Mouse (Mus musculus): Measurements from ENCODE around the gene Galnt16. TPM values are rescaled to one million over a fixed set of nuclear protein-coding genes. Genes with fewer than 3 reads are reported as not detected.

Galnt16 gene
- total and polyA plus RNA-seq, 2 experiments from 2014 or later, result 28.2 to 65.1 TPM

GRCm38 (mm10) chr12:80530052-80530451 lies 12.0 kb downstream of the Galnt16 start:
- H3K4me2 ChIP-seq (ENCODE audit: low read depth), result no peak overlapping the region

DNA sequence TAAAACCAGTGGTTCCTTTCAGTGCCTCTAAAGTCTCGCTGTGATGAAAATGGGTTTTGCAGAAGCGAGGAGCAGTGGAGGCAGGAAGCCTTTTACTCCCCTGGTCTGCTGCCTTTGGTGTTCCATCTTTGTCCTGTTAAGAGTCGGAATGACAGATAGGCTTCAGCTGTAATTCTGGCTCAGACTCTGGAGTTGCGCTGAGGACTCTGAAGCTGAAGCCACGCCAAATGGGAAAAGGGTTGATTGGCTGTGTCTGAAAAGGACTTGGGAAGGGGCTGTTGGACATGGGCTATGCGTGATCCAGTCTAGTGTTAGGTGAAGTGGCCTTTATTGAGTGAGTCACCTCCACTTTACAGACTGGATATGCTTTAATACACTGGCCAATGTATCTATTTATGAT lies 12.6 kb downstream of the Galnt16 start:
- H3K27ac ChIP-seq (ENCODE audit: low read depth, low read length), result no peak overlapping the region
- 62% methylated on average over 6 of the region's 6 CpGs for WGBS
- H3K4me1 ChIP-seq (ENCODE audit: insufficient read depth), result no peaks in the 10 kb centered on the region
- TF ChIP-seq CTCF (IDR thresholded peaks at IDR 0.05; ENCODE audit: low read depth), result no peak
- no peaks in the 10 kb centered on the region for H3K36me3 ChIP-seq (ENCODE audit: insufficient read depth)
- no peak overlapping the region for H3K4me2 ChIP-seq (ENCODE audit: low read depth)
- no peak overlapping the region for H3K4me3 ChIP-seq (ENCODE audit: low read depth, low read length)
- H3K9me3 ChIP-seq (ENCODE audit: low read length), result no peaks in the 10 kb centered on the region
- H3K27me3 ChIP-seq (ENCODE audit: insufficient read depth, low read length), result no peaks in the 10 kb centered on the region
- no peak for ATAC-seq
- H3K9ac ChIP-seq, result no peak overlapping the region
- no peak for DNase-seq

More at GRCm38 (mm10) chr12:80530052-80530451, 12.0 kb downstream of the Galnt16 start:
- Histone ChIP-seq H3K4me3 (ENCODE audit: low read depth, low read length) (no peak overlapping the region), H3K9me3 (ENCODE audit: low read length) (no peaks in the 10 kb centered on the region), H3K9ac (no peak overlapping the region), H3K27ac (ENCODE audit: low read depth, low read length) (no peak overlapping the region), H3K27me3 (ENCODE audit: insufficient read depth, low read length) (no peaks in the 10 kb centered on the region), H3K36me3 (ENCODE audit: insufficient read depth) (no peaks in the 10 kb centered on the region), H3K4me1 (ENCODE audit: insufficient read depth) (no peaks in the 10 kb centered on the region)
- DNase-seq, result no peak
- 61% methylated on average over 2 of the region's 2 CpGs for WGBS
- ATAC-seq, result no peak
- TF ChIP-seq CTCF (IDR thresholded peaks at IDR 0.05; ENCODE audit: low read depth), result no peak

DNA sequence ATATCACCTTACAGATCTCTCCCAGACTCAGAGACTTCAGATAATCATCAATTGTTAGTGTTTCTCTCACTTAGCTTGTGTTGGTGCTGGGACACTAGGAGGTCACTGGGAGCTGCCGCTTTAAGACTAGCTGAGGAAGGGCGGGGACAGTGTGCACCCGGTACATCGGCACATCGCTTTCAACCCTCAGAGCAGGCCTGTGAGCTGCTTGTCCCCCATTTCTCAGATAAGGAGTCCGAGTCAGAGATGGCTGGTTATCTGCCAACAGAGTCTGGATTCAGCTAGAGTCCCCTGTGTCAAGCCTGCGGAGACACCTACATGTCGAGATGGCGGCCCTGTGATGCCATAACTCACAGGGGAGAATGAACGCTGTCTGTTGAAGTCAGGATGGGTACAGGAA lies 13.5 kb downstream of the Galnt16 start:
- 84% methylated on average over 10 of the region's 10 CpGs for WGBS
- Histone ChIP-seq H3K36me3 (ENCODE audit: insufficient read depth) (no peaks in the 10 kb centered on the region), H3K27ac (ENCODE audit: low read depth, low read length) (no peak overlapping the region), H3K4me1 (ENCODE audit: insufficient read depth) (no peaks in the 10 kb centered on the region), H3K27me3 (ENCODE audit: insufficient read depth, low read length) (no peaks in the 10 kb centered on the region), H3K9me3 (ENCODE audit: low read length) (no peaks in the 10 kb centered on the region), H3K9ac (no peak overlapping the region), H3K4me3 (ENCODE audit: low read depth, low read length) (no peak overlapping the region), H3K4me2 (ENCODE audit: low read depth) (no peak overlapping the region)
- no peak for DNase-seq
- no peak for ATAC-seq
- TF ChIP-seq CTCF (IDR thresholded peaks at IDR 0.05; ENCODE audit: low read depth), result no peak

- no peaks in the 10 kb centered on the region for H3K36me3 ChIP-seq (ENCODE audit: insufficient read depth)
- no peak for TF ChIP-seq CTCF (IDR thresholded peaks at IDR 0.05; ENCODE audit: low read depth)
- H3K4me1 ChIP-seq (ENCODE audit: insufficient read depth), result no peaks in the 10 kb centered on the region
- WGBS, result 39% methylated on average over 2 of the region's 2 CpGs
- no peak overlapping the region for H3K27ac ChIP-seq (ENCODE audit: low read depth, low read length)
- no peaks in the 10 kb centered on the region for H3K27me3 ChIP-seq (ENCODE audit: insufficient read depth, low read length)
- H3K9ac ChIP-seq, result no peak overlapping the region
- no peak overlapping the region for H3K4me3 ChIP-seq (ENCODE audit: low read depth, low read length)
- H3K4me2 ChIP-seq (ENCODE audit: low read depth), result no peak overlapping the region
- DNase-seq (no peak), ATAC-seq (no peak)
- no peaks in the 10 kb centered on the region for H3K9me3 ChIP-seq (ENCODE audit: low read length)
These were observed 15.8 kb downstream of the Galnt16 start for GRCm38 (mm10) chr12:80533876-80534275.

DNA sequence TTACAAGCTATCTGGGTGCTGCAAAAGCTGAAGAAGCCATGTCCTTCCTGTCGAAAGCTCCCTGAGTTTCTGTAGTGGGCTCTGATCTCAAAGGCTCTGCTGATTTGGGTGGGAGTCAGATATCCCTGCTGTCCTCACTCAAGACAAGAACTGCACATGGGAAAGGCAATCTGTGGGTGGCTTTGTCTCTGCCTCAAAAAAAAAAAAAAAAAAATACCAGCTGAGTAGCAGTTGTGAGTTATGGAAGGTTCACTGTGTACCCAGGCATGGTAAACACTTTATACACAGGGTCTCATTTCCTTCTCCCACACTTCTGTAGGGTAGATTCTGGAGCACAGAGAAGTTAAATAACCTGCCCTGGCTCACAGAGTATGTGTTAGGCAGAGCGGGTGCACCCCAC lies 19.2 kb downstream of the Galnt16 start:
- no peak overlapping the region for H3K9ac ChIP-seq
- 92% methylated on average over 2 of the region's 2 CpGs for WGBS
- no peak overlapping the region for H3K4me2 ChIP-seq (ENCODE audit: low read depth)
- H3K4me1 ChIP-seq (ENCODE audit: insufficient read depth), result no peaks in the 10 kb centered on the region
- no peaks in the 10 kb centered on the region for H3K9me3 ChIP-seq (ENCODE audit: low read length)
- no peaks in the 10 kb centered on the region for H3K36me3 ChIP-seq (ENCODE audit: insufficient read depth)
- no peak overlapping the region for H3K27ac ChIP-seq (ENCODE audit: low read depth, low read length)
- no peak for ATAC-seq
- no peak for TF ChIP-seq CTCF (IDR thresholded peaks at IDR 0.05; ENCODE audit: low read depth)
- H3K27me3 ChIP-seq (ENCODE audit: insufficient read depth, low read length), result no peaks in the 10 kb centered on the region
- no peak overlapping the region for H3K4me3 ChIP-seq (ENCODE audit: low read depth, low read length)
- DNase-seq, result no peak

- Histone ChIP-seq H3K4me1 (ENCODE audit: insufficient read depth) (no peaks in the 10 kb centered on the region), H3K9me3 (ENCODE audit: low read length) (no peaks in the 10 kb centered on the region), H3K9ac (no peak overlapping the region), H3K27ac (ENCODE audit: low read depth, low read length) (no peak overlapping the region), H3K36me3 (ENCODE audit: insufficient read depth) (no peaks in the 10 kb centered on the region), H3K4me2 (ENCODE audit: low read depth) (no peak overlapping the region), H3K4me3 (ENCODE audit: low read depth, low read length) (no peak overlapping the region), H3K27me3 (ENCODE audit: insufficient read depth, low read length) (no peaks in the 10 kb centered on the region)
- no peak for DNase-seq
- no peak for ATAC-seq
- no peak for TF ChIP-seq CTCF (IDR thresholded peaks at IDR 0.05; ENCODE audit: low read depth)
- WGBS, result 74% methylated on average over 6 of the region's 6 CpGs
These were observed 20.2 kb downstream of the Galnt16 start for GRCm38 (mm10) chr12:80538311-80538710.

- DNase-seq, result peak; percentile 53
- Histone ChIP-seq H3K4me3 (ENCODE audit: low read depth, low read length) (no peak overlapping the region), H3K4me2 (ENCODE audit: low read depth) (no peak overlapping the region), H3K27me3 (ENCODE audit: insufficient read depth, low read length) (no peaks in the 10 kb centered on the region), H3K36me3 (ENCODE audit: insufficient read depth) (no peaks in the 10 kb centered on the region), H3K27ac (ENCODE audit: low read depth, low read length) (peak overlapping the region; percentile 40; the same call in 1 of the 2 replicates), H3K9ac (no peak overlapping the region), H3K4me1 (ENCODE audit: insufficient read depth) (no peaks in the 10 kb centered on the region), H3K9me3 (ENCODE audit: low read length) (no peaks in the 10 kb centered on the region)
- TF ChIP-seq CTCF (IDR thresholded peaks at IDR 0.05; ENCODE audit: low read depth), result no peak
- peak; percentile 74 for ATAC-seq
- 15% methylated on average over 4 of the region's 4 CpGs for WGBS
These were observed 27.2 kb downstream of the Galnt16 start for GRCm38 (mm10) chr12:80545310-80545709.

DNA sequence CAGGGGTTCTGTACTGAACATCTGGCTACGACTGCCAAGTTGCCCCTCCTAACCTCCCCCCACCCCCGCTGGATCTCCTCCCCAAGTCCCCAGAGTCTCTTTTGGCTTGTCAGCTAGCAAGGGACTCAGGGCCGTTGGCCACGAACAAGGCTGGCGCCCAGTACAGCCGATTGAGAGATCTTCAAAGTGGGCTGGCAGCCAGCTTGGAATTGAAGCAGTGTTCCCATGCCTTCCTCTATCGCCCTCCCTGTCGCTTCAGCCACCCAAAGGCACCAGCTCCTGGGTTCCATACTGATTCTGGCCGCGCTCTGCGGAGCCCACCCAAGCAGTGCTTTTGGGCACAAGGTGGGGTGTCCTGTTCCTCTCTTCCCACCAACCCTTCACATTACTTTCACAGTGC lies 31.6 kb downstream of the Galnt16 start:
- WGBS, result 51% methylated on average over 11 of the region's 11 CpGs
- no peak for TF ChIP-seq CTCF (IDR thresholded peaks at IDR 0.05; ENCODE audit: low read depth)

More for the DNA sequence above, 31.6 kb downstream of the Galnt16 start:
- Histone ChIP-seq H3K9me3 (ENCODE audit: low read length) (no peaks in the 10 kb centered on the region), H3K27ac (ENCODE audit: low read depth, low read length) (no peak overlapping the region), H3K4me2 (ENCODE audit: low read depth) (no peak overlapping the region), H3K36me3 (ENCODE audit: insufficient read depth) (no peaks in the 10 kb centered on the region), H3K4me1 (ENCODE audit: insufficient read depth) (no peaks in the 10 kb centered on the region), H3K9ac (no peak overlapping the region), H3K4me3 (ENCODE audit: low read depth, low read length) (no peak overlapping the region), H3K27me3 (ENCODE audit: insufficient read depth, low read length) (no peaks in the 10 kb centered on the region)
- ATAC-seq (peak; percentile 40), DNase-seq (no peak)

All from forebrain, postnatal 0 days (tissue).